Mouse (Mus musculus) cortical plate, adult 2 months (tissue): ENCODE results near the gene Git1.

Experiments
- CTCF ChIP-seq: fragments of 200-500 bp; IDR thresholded peaks from 2 replicates; pipeline ENCODE4 v1.5.1; 2011; ENCODE audit warnings: mild to moderate bottlenecking, control low read depth, low read length; ENCODE audit not compliant: insufficient read depth; ENCODE audit errors: extremely low read depth
- POLR2A ChIP-seq: fragments of 200-500 bp; IDR thresholded peaks from 2 replicates; pipeline ENCODE4 v1.6.1; 2011; ENCODE audit warnings: mild to moderate bottlenecking, low read length, control low read depth; ENCODE audit not compliant: insufficient read depth; ENCODE audit errors: extremely low read depth

GRCm38 (mm10) chr11:77462283-77463100, 30.9 kb upstream of the Git1 start, which contains the start of gene Coro6:
- TF ChIP-seq POLR2A (no peak; the same call in 1 of the 2 replicates), CTCF (no peak)
